Mouse (Mus musculus) layer of hippocampus, adult 18-20 months (tissue): ENCODE measurements at regions not wholly inside any gene's neighbourhood (a gene's known extent, or its start where the extent isn't known, plus 50 kb on each side); places are given as distances from the start of the nearest gene placed in this dataset.

ENCODE experiments used
- DNase-seq, 2 experiments: peaks; one replicate each; pipeline ENCODE4 v3.0.0; 2022; ENCODE audit warnings: low spot score in 2 of 2

DNA sequence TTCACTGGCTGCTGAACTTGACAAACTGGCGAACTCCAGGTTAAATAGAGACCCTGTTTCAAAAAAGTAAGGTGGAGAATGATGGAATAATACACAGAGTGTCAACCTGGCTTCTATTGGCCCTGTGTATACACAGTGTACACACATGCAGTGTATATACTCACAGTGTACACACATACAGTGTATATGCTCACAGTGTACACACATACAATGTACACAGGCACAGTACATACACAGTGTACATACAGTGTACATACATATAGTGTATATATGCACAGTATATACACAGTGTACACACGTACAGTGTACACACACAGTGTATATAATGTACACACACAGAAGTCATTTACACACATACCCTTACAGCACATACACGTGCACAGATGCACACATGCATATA is 52.4 kb upstream of the Aldh1b1 start:
- no peak for DNase-seq

DNA sequence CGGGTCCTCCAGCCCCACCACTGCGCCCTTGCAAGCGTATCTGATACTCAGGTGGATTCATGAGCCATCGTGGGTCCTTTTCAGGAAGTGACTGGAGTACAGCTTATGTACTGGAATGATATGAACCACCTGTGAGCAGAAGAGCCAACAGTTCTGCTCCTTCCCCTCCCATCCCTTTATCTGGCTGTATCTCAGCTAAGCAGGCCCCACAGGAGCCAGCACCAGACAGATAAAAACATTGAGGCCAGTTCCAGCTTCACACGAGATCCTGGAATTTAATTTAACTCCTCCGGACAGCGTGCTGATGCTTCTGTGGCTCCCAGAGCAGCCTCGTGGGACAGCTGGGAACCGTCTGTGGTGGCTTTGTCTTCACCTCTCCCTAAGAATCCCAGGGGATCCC is 53.1 kb upstream of the Aldh1b1 start:
- DNase-seq, result no peak

DNA sequence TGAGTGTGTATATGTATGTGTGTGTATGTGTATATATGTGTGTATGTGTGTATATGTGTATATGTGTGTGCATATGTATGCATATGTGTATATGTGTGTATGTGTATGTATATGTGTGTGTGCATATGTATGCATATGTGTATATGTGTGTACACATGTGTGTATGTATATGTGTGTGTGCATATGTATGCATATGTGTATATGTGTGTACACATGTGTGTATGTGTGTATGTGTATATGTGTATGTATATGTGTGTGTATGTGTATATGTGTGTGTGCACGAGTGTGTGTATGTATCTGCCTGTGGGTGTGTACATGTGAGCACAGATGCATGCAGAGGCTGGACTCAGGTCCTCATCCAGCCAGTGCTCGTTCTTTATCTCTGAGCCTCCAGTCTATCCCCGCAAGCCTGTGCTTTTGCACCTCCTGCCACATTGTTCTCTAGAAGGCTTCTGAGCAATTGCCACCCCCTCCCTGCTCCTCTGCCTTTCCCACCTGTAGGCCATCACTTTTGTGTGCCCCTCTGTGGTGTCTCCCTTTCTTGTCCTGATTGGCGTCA is 53.9 kb upstream of the Aldh1b1 start:
- DNase-seq, result no peak

DNA sequence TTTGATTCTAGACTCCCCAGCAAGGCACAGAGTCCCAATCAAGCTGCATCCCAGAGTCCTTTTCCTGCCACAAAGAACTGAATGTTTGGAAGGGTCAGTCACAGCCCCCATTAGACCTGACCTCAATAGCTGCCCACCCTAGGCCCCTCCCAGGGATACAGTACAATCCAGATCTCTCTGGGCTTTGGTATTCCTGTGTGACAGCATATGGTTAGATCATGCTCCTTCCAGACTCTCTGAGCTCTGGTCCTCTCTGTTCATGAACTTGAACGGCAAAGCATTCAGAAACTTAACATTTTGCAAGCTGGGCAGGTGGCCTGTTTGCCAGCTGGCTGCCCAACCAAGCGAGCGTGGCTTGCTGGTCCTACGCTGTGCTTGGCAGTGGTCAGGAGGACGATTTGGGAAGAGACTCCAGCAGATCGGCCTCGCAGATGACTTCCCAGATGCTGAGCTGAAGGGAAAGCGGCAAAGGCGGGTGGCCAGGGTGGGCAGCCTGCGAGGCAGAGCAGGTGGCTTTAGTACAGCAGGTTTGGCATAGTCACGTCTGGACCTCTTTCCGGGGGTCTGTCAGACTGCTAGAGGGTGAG is 58.0 kb upstream of the Aldh1b1 start:
- DNase-seq, result no peak

DNA sequence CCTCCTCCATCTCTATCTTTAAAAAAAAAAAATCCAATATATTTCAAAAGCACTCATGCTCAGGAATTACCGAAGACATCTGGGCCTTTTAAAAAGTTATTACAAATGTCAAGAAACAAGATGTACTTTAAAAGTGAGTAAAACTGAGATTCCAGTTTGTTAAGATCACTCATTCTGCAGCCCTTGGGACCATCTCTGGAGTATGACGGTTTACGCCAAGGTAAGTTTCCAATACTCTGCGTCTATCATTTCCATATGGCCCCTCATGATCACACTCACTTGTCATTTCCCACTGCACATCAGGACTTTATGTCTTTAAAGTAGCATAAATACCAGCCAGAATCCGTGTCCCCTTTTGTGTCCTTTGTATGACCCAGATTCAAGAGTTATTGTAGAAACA is 58.5 kb upstream of the Aldh1b1 start:
- no peak for DNase-seq

DNA sequence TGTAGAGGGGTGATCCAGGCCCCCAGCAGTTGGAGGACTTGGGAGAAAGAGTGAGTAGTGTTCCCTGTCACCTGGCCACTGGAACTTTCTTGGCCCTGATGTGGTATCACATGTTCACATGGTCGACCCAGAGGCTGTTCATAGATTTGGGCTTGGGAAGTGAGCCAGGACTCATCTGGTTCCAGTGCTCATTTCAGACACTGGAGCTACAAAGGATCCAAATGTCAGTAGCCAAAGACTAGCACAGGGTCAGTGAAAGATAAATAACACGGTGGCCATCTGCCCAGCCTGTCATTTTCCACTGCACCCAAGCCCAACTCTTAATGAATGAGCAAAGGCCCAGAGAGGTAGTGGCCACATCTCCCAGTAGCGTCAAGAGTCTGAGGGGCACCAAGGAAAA is 59.1 kb upstream of the Aldh1b1 start:
- DNase-seq, result no peak

DNA sequence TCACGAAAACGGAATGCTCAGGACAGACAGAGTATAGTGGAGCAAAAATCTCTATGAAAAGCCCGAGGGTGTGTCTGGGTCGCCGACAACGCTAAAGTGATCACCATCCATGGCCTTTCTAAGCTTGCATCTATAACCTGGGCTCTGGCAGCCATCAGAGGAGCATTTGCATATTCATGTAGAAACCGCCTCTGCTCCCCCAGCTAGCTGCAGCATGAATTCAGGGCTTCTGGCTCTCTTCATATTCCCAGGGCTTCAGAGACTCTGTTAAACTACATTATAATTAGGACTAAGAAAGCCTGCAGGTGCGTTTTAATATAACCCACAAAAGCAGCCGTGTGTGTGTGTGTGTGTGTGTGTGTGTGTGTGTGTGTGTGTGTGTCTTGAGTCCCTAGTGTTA is 59.7 kb upstream of the Aldh1b1 start:
- no peak for DNase-seq

DNA sequence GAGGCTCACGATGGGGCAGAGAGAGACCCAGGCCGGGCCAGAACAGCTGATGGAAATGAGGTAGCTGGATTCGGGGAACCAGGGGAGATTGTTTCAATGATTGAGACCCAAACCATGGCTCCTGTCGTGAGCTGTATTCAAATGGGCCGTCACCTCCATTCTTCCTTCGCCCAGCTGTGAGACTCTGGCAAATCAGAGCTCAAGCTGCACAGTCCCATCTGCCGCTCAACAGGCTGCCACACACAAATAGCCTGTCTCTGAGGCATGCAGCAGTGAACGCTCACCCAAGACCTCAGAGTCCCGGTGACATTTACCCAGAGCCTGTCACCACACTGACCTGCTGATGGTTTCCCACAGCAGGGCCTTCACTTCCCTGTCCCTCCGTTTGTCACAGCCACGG is 60.1 kb upstream of the Aldh1b1 start:
- DNase-seq, result no peak

DNA sequence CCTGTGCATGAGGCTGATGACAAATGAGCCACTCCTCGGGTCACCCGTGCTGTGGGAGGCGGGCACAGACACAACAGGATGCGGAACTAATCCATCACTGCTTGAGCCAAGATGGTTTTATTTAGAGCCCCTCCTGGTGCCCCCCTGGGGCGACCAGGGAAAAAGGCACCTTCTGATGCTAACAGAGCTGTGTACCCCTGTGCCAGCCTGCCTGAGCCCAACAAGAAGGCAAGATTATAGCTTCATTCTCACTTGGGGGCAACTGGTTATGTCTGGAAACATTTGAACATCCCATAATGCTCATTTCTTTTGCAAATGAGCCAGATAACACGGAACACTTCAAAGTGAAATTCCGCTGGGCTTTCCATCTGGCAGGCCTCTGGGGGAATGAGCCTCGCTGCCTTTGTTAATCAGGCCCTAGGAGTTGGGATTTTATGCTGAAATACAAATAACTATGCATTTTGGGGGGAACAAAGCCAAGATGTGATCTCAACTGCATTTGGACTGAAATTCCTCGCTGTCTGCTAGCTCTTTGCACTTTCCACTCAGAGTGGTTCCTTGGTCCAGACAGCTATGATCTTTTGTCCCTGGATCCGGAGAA is 62.5 kb upstream of the Aldh1b1 start:
- peak; percentile 41 to 47 for DNase-seq

DNA sequence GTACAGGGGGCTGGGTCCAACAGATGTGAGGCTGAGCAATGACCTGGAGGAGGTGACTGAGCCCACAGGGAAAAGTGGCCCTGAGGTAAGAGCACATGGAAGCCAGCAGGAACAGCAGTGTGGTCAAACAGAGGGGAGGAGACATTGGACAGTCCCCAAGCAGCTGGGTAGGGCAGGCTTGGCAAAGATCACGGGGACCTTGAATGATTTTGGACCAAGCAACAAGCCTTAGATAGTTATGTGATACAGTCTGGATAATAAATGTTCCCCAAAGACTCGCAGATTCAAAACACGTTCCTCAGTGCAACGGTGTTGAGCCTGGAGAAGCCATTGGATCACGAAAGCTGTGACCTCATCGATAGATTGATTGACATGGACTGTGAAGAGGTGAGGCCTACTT is 64.8 kb upstream of the Aldh1b1 start:
- no peak for DNase-seq

DNA sequence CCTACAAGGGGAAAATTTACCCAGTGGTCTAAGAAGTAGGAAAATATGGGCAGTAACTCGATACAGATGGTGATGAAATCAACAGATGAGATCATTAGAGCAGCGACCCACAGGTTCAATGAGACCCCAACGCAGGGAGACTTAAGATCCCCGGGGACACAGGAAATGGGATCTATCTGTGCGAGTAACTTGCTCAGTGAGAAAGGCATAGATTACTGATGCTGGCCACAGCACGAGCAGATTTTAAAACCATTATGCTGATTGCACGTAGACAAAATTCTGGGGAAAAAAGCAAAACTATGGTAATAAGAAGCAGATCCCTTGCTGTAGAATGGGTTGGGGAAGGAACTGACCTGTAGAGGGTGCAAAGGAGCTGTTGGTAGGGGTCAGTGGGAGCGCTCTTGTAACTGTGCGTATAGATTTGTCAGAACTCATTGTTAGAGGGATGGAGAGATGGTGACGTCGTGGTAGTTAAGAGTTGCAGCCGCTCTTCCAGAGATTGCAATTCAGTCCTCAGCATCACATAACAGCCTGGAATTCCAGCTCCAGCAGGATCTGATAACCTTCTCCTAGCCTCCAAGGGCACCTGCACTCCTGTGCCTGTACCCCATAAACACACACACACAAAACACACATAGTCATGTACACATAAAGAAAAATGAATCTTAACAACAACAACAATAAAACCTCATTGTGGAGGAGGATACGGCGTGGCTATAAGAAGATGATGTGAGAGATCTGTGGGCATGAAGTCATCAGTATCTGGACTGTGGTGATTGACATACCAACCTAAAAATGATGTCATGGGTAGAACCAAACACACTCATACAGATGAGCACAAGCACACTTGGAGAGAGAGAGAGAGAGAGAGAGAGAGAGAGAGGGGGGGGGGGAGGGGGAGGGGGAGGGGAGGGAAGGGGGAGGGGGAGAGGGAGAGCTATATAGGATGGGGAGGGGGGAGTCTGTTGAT is 67.7 kb upstream of the Aldh1b1 start:
- DNase-seq, result peak in 1 of 2 experiments; percentile 27

DNA sequence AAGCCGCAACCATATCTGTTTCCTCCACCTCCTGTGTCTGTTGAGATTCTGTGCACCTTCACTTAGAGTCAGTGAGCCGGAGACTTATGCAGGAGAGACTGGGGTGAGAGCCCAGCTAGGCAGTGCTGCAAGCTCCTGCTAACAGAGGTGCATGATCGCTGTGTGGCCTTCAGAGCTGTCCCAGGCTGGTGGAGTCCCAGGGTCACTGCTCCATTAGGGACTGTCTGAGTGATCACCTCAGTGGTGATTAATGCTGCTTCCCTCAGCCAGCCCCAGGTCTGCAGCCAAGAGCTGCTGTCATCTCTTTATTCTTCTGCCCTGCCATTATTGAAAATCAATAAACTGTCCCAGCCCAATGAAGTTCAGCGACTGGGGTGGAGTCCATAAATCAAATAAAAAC is 69.0 kb upstream of the Aldh1b1 start:
- DNase-seq, result no peak

DNA sequence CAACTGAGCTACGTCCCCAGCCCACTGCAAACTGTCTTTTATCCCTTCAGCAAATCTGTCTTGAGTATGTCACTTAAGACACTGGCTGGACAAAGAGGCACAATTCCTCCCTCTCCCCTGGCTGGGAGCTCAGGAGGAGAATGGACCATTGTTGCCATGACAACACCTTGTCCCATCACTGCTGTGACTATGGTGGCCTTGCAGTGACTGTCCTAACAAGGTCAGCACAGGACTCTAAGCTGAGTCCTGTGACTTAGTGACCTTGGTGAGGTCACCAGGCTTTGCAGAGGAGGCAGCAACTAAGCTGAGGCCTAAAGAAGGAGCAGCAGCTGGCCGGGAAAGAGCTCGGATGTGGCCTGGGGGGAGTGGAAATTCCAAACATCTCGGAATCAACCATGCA is 70.0 kb upstream of the Aldh1b1 start:
- no peak for DNase-seq

DNA sequence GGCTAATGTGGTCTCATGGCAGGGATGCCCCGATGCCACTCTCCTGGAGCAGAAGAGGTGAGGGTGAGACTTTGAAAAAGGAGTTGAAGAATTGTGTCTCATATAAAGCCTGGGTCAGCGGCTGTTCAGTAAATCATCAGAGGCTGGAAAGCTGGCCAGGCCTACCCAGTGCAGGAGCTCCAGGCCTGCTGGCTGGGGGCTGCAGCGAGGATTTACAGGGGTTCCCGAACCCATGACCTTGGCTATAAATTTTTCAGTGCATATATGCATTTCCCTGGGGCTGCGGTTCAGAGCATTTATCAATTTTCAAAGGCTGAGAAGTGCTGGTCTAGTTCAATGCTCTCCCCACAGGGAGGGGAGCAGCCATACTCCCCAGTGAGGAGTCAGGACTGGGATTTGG is 70.9 kb upstream of the Aldh1b1 start:
- no peak for DNase-seq

DNA sequence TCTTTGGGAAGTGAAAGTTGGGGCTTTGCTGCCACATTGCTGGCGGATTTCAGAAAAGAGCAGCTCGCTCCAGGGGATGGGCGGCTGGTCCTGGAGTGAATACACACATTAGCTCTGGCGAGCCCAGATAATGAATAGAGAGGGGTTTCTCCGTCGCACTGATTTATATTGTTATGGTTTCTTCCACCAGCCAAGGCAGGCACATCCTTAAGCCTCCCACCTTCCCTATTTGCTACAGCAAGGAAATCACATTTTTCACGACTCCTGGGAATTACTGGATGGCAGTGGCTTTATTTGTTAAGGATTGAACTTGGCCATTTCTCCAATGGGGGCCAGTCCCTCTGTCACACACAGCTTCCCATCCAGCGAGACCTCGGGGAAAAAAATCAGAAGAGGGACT is 71.3 kb upstream of the Aldh1b1 start:
- no peak for DNase-seq

DNA sequence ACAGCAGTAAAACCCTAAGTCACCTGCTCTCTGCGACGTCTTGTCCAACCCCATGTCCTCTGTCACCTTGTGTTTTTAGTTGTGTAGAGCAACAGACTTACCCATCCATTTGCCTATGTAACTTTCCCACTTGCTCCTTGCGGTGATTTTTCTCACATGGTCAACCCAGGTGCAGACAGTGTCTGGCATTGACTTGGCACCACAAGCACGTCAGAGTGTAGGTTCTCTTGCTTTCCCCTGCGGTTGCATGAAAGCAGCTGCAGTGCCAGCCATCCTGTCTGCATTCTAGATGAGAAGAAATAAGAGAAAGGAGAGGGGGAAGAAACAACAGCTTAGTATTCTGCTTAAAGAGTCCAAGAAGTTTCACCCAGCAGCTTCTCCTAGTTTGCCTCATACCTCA is 72.0 kb upstream of the Aldh1b1 start:
- DNase-seq, result no peak

DNA sequence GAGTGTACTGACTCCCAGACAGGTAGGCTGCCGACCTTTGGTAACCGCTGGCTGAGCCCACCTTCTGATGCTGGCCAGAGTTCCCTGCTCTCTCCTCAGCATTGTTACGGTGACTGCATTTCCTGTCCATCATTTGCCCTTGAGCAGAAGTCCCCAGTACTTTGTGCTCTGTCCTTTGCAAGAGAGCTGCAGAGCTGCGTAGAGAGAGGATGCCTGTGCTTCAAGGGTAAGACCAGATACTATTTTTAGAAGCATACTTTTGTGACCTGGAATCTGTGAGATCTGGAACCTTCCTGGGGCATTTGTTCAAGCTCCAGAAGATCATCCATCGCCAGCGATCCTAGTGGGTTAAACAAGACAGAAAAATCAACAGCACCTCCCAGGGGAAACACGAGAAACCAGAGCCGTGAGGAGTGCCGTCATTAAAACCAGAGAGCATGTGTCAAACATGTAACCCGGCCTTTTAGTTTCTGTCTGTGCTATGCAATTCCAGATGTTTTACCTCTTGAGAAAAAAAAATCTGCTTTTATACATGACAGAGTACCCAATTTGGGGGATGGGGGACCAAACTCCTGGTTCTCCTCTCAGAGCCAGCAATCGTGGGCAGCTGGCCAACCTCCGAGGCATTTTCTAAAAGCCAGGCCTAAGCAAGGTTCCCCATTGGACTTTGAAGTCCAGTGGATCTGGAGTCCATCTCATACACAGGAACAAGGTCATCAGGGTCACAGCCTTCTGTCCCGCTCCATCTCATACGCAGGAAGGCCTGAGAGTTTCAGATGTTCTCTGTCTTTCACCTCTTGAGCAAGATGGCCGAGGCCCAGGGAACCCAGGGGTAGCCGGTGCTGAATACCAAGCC is 73.5 kb upstream of the Aldh1b1 start:
- no peak for DNase-seq

DNA sequence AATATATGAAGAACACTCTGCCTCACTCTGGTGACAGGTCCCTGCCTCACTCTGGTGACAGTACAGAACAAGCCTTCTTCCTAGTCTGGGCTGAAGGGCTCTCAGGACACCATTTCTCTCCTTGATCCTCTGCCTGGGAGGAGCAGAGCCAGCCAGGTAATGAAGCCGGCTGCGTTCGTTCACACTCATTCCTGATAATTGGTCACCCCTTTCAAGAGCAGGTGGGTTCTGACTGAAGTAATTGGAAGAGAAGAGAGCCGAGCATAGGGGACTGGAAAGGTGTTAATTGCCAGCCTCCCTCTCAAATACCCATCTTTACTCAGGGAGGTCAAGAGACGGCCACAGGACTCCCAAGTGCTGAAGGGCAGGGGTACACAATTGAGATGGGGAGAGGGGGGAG is 78.5 kb upstream of the Aldh1b1 start:
- DNase-seq, result no peak

DNA sequence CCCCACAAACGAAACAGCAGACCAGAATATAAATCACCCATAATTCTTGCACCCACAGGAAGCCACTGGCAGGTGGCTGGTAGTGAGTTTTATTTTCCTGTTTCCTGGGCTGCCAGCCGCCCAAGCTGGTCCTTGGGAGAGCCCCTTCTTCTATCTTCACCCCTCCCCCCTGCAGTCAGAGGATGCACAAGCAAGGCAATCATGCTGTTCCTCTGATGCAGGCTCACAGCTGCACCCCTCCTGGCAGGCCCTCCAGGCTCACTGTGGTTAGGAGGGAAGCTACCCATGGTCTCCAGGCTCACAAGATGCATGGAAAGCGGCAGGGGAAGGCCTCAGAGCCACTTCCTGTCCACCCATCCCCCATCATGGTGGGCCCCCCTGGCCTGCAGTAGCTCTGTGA is 79.3 kb upstream of the Aldh1b1 start:
- DNase-seq, result no peak

DNA sequence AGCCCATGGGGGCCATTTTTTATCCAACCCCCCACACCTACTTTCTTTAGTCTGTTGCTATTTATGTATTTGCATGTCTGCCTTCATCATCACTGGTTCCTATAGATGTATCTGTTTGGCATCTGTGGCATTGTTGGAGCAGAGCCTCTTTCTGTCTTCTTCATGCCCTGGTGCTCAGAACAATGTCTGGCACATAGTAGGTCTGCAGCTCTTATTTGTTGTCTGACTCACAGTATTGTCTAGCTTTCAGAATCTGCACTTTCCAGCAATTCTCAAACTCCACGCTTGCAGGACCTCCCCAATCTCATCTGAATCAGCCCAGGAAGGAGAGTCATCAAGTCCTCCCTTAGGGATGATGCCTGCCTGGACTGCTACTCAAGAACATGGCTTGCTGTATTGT is 82.9 kb upstream of the Aldh1b1 start:
- DNase-seq, result no peak

DNA sequence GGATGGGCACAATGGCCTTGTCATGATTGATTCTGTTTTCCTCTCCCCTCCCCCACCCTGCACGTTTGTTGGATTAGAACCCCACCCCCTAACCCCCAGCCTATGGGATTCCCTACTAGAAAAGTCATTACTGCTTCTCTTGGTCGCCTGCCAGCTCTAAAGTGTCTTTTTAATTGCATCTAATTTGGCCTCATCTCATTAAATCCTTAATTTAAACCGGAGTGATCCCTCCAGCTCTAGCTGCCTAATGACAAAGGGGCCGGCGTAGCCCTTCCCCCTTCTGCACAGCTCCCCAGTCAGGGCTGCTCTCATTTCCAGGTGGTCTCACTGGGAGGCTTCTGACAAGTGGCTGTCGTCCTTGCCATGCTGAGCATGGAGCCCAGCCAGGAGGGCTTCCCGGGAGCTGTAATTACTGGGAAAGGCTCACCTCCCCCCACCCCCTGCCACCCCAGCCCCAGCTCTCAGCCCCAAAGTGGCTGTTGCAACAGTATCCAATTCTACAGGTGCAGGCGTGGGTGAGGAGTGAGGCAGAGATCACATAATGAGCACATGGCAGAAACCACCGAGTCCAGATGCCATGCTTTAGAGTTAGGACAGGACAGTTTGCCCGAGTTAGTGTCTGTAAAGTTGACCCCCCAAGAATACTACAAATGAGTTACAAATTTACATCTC is 84.8 kb upstream of the Aldh1b1 start:
- DNase-seq, result no peak
